Comparison of ENCODE assay signal across 8 mouse cellular contexts in genomic region chr5:148831596-148832257, GRCm38 (mm10).
DNase-seq lines count a peak whose midpoint lies in the region; ATAC-seq and TF ChIP-seq lines count a peak whose summit lies in the region.

No protein-coding gene starts in this region.

- 5% methylated on average over 23 of the region's 23 CpGs for WGBS in forebrain, postnatal 0 days
- 4% methylated on average over 23 of the region's 23 CpGs for WGBS in hindbrain, embryonic 10.5 days
- 6% methylated on average over 23 of the region's 23 CpGs for WGBS in lung, embryonic 16.5 days

- H3K4me3 ChIP-seq in forebrain, postnatal 0 days (ENCODE audit: low read depth, low read length) = peak overlapping the region; percentile 22
- peak overlapping the region; percentile 47 for H3K4me3 ChIP-seq in hindbrain, embryonic 10.5 days
- H3K4me3 ChIP-seq in lung, embryonic 16.5 days (ENCODE audit: low read length) = peak overlapping the region; percentile 39

- peak; percentile 87 for ATAC-seq in forebrain, postnatal 0 days
- ATAC-seq in lung, embryonic 16.5 days (ENCODE audit: low read depth) = peak; percentile 81

- H3K27ac ChIP-seq in forebrain, postnatal 0 days (ENCODE audit: low read depth, low read length) = no peak overlapping the region
- H3K27ac ChIP-seq in hindbrain, embryonic 10.5 days = peak overlapping the region; percentile 83
- H3K27ac ChIP-seq in lung, embryonic 16.5 days (ENCODE audit: low read length) = no peak overlapping the region

- peak overlapping the region; percentile 39 for H3K4me2 ChIP-seq in forebrain, postnatal 0 days (ENCODE audit: low read depth)
- H3K4me2 ChIP-seq in lung, embryonic 16.5 days (ENCODE audit: low read depth, low read length) = peak overlapping the region; percentile 57

- H3K9ac ChIP-seq in forebrain, postnatal 0 days = 0 out of 2 replicates have a peak overlapping the region, but pooled peaks have one; percentile 10
- peak overlapping the region; percentile 49; the same call in 1 of the 2 replicates for H3K9ac ChIP-seq in lung, embryonic 16.5 days (ENCODE audit: low read length)

- H3K9me3 ChIP-seq in forebrain, postnatal 0 days (ENCODE audit: low read length) = no peaks in the 10 kb centered on the region
- H3K9me3 ChIP-seq in hindbrain, embryonic 10.5 days = no peaks in the 10 kb centered on the region
- H3K9me3 ChIP-seq in lung, embryonic 16.5 days (ENCODE audit: control insufficient read depth, low read length) = no peaks in the 10 kb centered on the region

- peak; percentile 36 for DNase-seq in MN1 (ENCODE audit: low spot score)
- DNase-seq in cerebellum, adult 8-10 months = peak; percentile 54
- peak; percentile 84 for DNase-seq in forebrain, postnatal 0 days
- DNase-seq in hindbrain, embryonic 10.5 days (ENCODE audit: low spot score) = peak; percentile 85
- peak; percentile 46 for DNase-seq in layer of hippocampus, adult 9-11 months
- DNase-seq in ovary, postnatal 10 days (ENCODE audit: low spot score) = peak; percentile 58
- peak; percentile 87 for DNase-seq in thymus, postnatal 0 days (ENCODE audit: low spot score)

- no peaks in the 10 kb centered on the region for H3K4me1 ChIP-seq in forebrain, postnatal 0 days (ENCODE audit: insufficient read depth)
- peaks cover 26% of the 10 kb centered on the region for H3K4me1 ChIP-seq in hindbrain, embryonic 10.5 days (replicated peaks)
- H3K4me1 ChIP-seq in lung, embryonic 16.5 days (replicated peaks; ENCODE audit: control insufficient read depth, insufficient read depth, low read length) = peaks cover 3% of the 10 kb centered on the region; the same call in 1 of the 2 replicates

- no peaks in the 10 kb centered on the region for H3K27me3 ChIP-seq in forebrain, postnatal 0 days (ENCODE audit: insufficient read depth, low read length)
- peaks cover 40% of the 10 kb centered on the region for H3K27me3 ChIP-seq in hindbrain, embryonic 10.5 days (ENCODE audit: insufficient read depth, poor library complexity, severe bottlenecking)
- H3K27me3 ChIP-seq in lung, embryonic 16.5 days (ENCODE audit: control insufficient read depth, insufficient read depth, low read depth, low read length) = peaks cover 5% of the 10 kb centered on the region; the same call in 1 of the 2 replicates

- peak; percentile 81 for TF ChIP-seq CTCF in forebrain, postnatal 0 days (IDR thresholded peaks at IDR 0.05; ENCODE audit: low read depth)

- no peaks in the 10 kb centered on the region for H3K36me3 ChIP-seq in forebrain, postnatal 0 days (ENCODE audit: insufficient read depth)
- H3K36me3 ChIP-seq in hindbrain, embryonic 10.5 days = no peaks in the 10 kb centered on the region
- no peaks in the 10 kb centered on the region for H3K36me3 ChIP-seq in lung, embryonic 16.5 days (ENCODE audit: control insufficient read depth, insufficient read depth, low read length)

Comparison
In these comparisons a context has a peak if more than half of its experiments do, and no peak if none do; other contexts are left out.
1. DNase-seq: peak in every context shown above with its lines; median percentile 87 in thymus, postnatal 0 days; 85 in hindbrain, embryonic 10.5 days; 84 in forebrain, postnatal 0 days; 58 in ovary, postnatal 10 days; 54 in cerebellum, adult 8-10 months; 46 in layer of hippocampus, adult 9-11 months; 36 in MN1.